Mouse (Mus musculus) limb, embryonic 13.5 days (tissue): ENCODE measurements around the gene Nup210. TPM values are rescaled to one million over a fixed set of nuclear protein-coding genes. Genes with fewer than 3 reads are reported as not detected.

Source experiments
- ATAC-seq: fragments of 200-750 bp; cut with Nextera tagmentation; 2 replicates; pipeline ENCODE4 v1.8.0; 2017; ENCODE audit warnings: low read depth, moderate number of reproducible peaks, moderate TSS enrichment; ENCODE audit not compliant: low FRiP score
- H3K27ac ChIP-seq: fragments of 300-500 bp; sonication (generic); 2 replicates; pipeline ENCODE4 v1.5.1; 2015; ENCODE audit warnings: inconsistent platforms, mild to moderate bottlenecking, moderate library complexity
- H3K27me3 ChIP-seq: fragments of 300-500 bp; sonication (generic); 2 replicates; pipeline ENCODE4 v1.6.1; 2015; ENCODE audit warnings: mild to moderate bottlenecking, inconsistent platforms
- H3K36me3 ChIP-seq: fragments of 300-500 bp; sonication (generic); 2 replicates; pipeline ENCODE4 v1.6.1; 2015; ENCODE audit warnings: inconsistent platforms, mild to moderate bottlenecking, moderate library complexity
- H3K4me1 ChIP-seq: fragments of 300-500 bp; sonication (generic); 2 replicates; pipeline ENCODE4 v1.6.1; 2015; ENCODE audit warnings: inconsistent platforms
- H3K4me2 ChIP-seq: fragments of 300-500 bp; sonication (generic); replicated peaks from 2 replicates; pipeline ENCODE4 v1.6.1; 2015; ENCODE audit warnings: inconsistent platforms, mild to moderate bottlenecking, moderate library complexity
- H3K4me3 ChIP-seq: fragments of 300-500 bp; sonication (generic); 2 replicates; pipeline ENCODE4 v1.5.1; 2015; ENCODE audit warnings: moderate library complexity, mild to moderate bottlenecking, inconsistent platforms
- H3K9ac ChIP-seq: fragments of 300-500 bp; sonication (generic); 2 replicates; pipeline ENCODE4 v1.6.1; 2015; ENCODE audit warnings: mild to moderate bottlenecking, inconsistent platforms
- H3K9me3 ChIP-seq: fragments of 300-500 bp; sonication (generic); 2 replicates; pipeline ENCODE4 v1.6.1; 2016; ENCODE audit warnings: inconsistent platforms
- WGBS: fragments of 180-500 bp; shearing (Covaris S2); methylation state at CpG from one replicate; pipeline ENCODE4 v1.1.7; 2015; 5-methylcytosine and 5-hydroxymethylcytosine counted together
- polyA plus RNA-seq: library from polyadenylated mRNA; unstranded; fragments of >200 nt; fragmentation: Nextera tagmentation; extraction: Ambion mirVana; gene quantifications from 2 replicates; pipeline ENCODE4 v1.2.1, GENCODE M21; 2015

Gene Nup210
- 6.3 and 7.8 TPM in 2 replicates for polyA plus RNA-seq

GRCm38 (mm10) chr6:91116244-91117145 is at the start of gene Nup210:
Gene Nup210 (minus strand): TSS chr6:91116829.
- WGBS, result under 1% methylated on average over 79 of the region's 93 CpGs
- H3K9me3 ChIP-seq, result 0 out of 2 replicates have a peak, but pooled peaks cover 4% of the 10 kb centered on the region
- no peaks in the 10 kb centered on the region for H3K36me3 ChIP-seq
- H3K9ac ChIP-seq, result peak within 1 kb of the TSS; percentile 66
- peak within 1 kb of the TSS; percentile 99 for H3K4me2 ChIP-seq
- H3K27ac ChIP-seq, result no peak within 1 kb of the TSS
- H3K4me1 ChIP-seq, result peaks cover 13% of the 10 kb centered on the region
- ATAC-seq, result peak; percentile 96
- H3K4me3 ChIP-seq, result peak within 1 kb of the TSS; percentile 66
- peaks cover 31% of the 10 kb centered on the region for H3K27me3 ChIP-seq

- 41% methylated on average over 3 of the region's 3 CpGs for WGBS
- Histone ChIP-seq H3K36me3 (peaks cover 41% of the 10 kb centered on the region), H3K27me3 (no peaks in the 10 kb centered on the region), H3K9ac (no peak overlapping the region), H3K27ac (no peak overlapping the region), H3K4me3 (no peak overlapping the region), H3K4me1 (peaks cover 27% of the 10 kb centered on the region), H3K4me2 (no peak overlapping the region), H3K9me3 (no peaks in the 10 kb centered on the region)
- no peak for ATAC-seq
Observed at GRCm38 (mm10) chr6:91165210-91165609, 48.6 kb upstream of the Nup210 start.

GRCm38 (mm10) chr6:91164584-91164983 is 48.0 kb upstream of the Nup210 start:
- Histone ChIP-seq H3K4me1 (peaks cover 33% of the 10 kb centered on the region), H3K4me2 (no peak overlapping the region), H3K9me3 (no peaks in the 10 kb centered on the region), H3K27ac (0 out of 2 replicates have a peak overlapping the region, but pooled peaks have one; percentile 28), H3K4me3 (no peak overlapping the region), H3K9ac (no peak overlapping the region; the same call in 1 of the 2 replicates), H3K36me3 (peaks cover 37% of the 10 kb centered on the region), H3K27me3 (no peaks in the 10 kb centered on the region)
- 64% methylated on average over 2 of the region's 2 CpGs for WGBS
- ATAC-seq, result no peak

- Histone ChIP-seq H3K4me1 (peaks cover 45% of the 10 kb centered on the region), H3K9ac (no peak overlapping the region), H3K27me3 (no peaks in the 10 kb centered on the region), H3K4me2 (no peak overlapping the region), H3K9me3 (no peaks in the 10 kb centered on the region), H3K36me3 (peaks cover 26% of the 10 kb centered on the region), H3K27ac (no peak overlapping the region), H3K4me3 (no peak overlapping the region)
- WGBS, result 74% methylated on average over 5 of the region's 5 CpGs
- ATAC-seq, result no peak
Observed at GRCm38 (mm10) chr6:91163195-91163911, 46.7 kb upstream of the Nup210 start.

- Histone ChIP-seq H3K9me3 (no peaks in the 10 kb centered on the region), H3K9ac (no peak overlapping the region), H3K27me3 (no peaks in the 10 kb centered on the region), H3K4me3 (no peak overlapping the region), H3K27ac (no peak overlapping the region), H3K4me1 (peaks cover 55% of the 10 kb centered on the region), H3K4me2 (no peak overlapping the region), H3K36me3 (peaks cover 16% of the 10 kb centered on the region)
- no peak for ATAC-seq
- WGBS, result 83% methylated on average over 5 of the region's 5 CpGs
Observed at GRCm38 (mm10) chr6:91162314-91162713, 45.7 kb upstream of the Nup210 start.

GRCm38 (mm10) chr6:91161506-91162235 is 45.0 kb upstream of the Nup210 start:
- Histone ChIP-seq H3K4me3 (no peak overlapping the region), H3K4me1 (peaks cover 61% of the 10 kb centered on the region), H3K9ac (no peak overlapping the region), H3K36me3 (peaks cover 13% of the 10 kb centered on the region), H3K27me3 (no peaks in the 10 kb centered on the region), H3K9me3 (no peaks in the 10 kb centered on the region), H3K4me2 (no peak overlapping the region), H3K27ac (no peak overlapping the region)
- 66% methylated on average over 6 of the region's 6 CpGs for WGBS
- ATAC-seq, result no peak

- H3K9me3 ChIP-seq, result no peaks in the 10 kb centered on the region
- no peak overlapping the region for H3K9ac ChIP-seq
- peaks cover 6% of the 10 kb centered on the region for H3K36me3 ChIP-seq
- peak overlapping the region; percentile 36; the same call in 1 of the 2 replicates for H3K4me2 ChIP-seq
- no peak overlapping the region for H3K4me3 ChIP-seq
- no peaks in the 10 kb centered on the region for H3K27me3 ChIP-seq
- H3K27ac ChIP-seq, result peak overlapping the region; percentile 10; the same call in 1 of the 2 replicates
- WGBS, result 50% methylated on average over 2 of the region's 2 CpGs
- H3K4me1 ChIP-seq, result peaks cover 67% of the 10 kb centered on the region
- ATAC-seq, result no peak
Observed at GRCm38 (mm10) chr6:91160976-91161375, 44.3 kb upstream of the Nup210 start.

- H3K4me1 ChIP-seq, result peaks cover 68% of the 10 kb centered on the region
- H3K9me3 ChIP-seq, result no peaks in the 10 kb centered on the region
- 0 out of 2 replicates have a peak overlapping the region, but pooled peaks have one; percentile 25 for H3K9ac ChIP-seq
- no peak for ATAC-seq
- peak overlapping the region; percentile 69 for H3K27ac ChIP-seq
- peak overlapping the region; percentile 36 for H3K4me2 ChIP-seq
- H3K4me3 ChIP-seq, result no peak overlapping the region
- no peaks in the 10 kb centered on the region for H3K27me3 ChIP-seq
- 24% methylated on average over 3 of the region's 3 CpGs for WGBS
- peaks cover 4% of the 10 kb centered on the region for H3K36me3 ChIP-seq
Observed at GRCm38 (mm10) chr6:91160399-91160798, 43.8 kb upstream of the Nup210 start.

GRCm38 (mm10) chr6:91159047-91159446 is 42.4 kb upstream of the Nup210 start:
- Histone ChIP-seq H3K27me3 (no peaks in the 10 kb centered on the region), H3K27ac (peak overlapping the region; percentile 39; the same call in 1 of the 2 replicates), H3K9ac (peak overlapping the region; percentile 54), H3K4me3 (peak overlapping the region; percentile 16; the same call in 1 of the 2 replicates), H3K4me1 (peaks cover 66% of the 10 kb centered on the region), H3K4me2 (peak overlapping the region; percentile 77), H3K36me3 (peaks cover 4% of the 10 kb centered on the region), H3K9me3 (no peaks in the 10 kb centered on the region)
- 78% methylated on average over 9 of the region's 9 CpGs for WGBS
- ATAC-seq, result no peak

- Histone ChIP-seq H3K9me3 (no peaks in the 10 kb centered on the region), H3K4me1 (peaks cover 76% of the 10 kb centered on the region), H3K27me3 (no peaks in the 10 kb centered on the region), H3K36me3 (peaks cover under 1% of the 10 kb centered on the region; the same call in 1 of the 2 replicates), H3K4me3 (peak overlapping the region; percentile 67), H3K9ac (peak overlapping the region; percentile 81), H3K27ac (peak overlapping the region; percentile 90), H3K4me2 (peak overlapping the region; percentile 77)
- no peak for ATAC-seq
- 23% methylated on average over 6 of the region's 6 CpGs for WGBS
Observed at GRCm38 (mm10) chr6:91157237-91157570, 40.6 kb upstream of the Nup210 start.

GRCm38 (mm10) chr6:91156554-91157236 is 40.1 kb upstream of the Nup210 start, which contains the start of gene Hdac11:
Gene Hdac11 (plus strand): TSS chr6:91156665.
- Histone ChIP-seq H3K9ac (peak within 1 kb of the TSS; percentile 81), H3K36me3 (no peaks in the 10 kb centered on the region; the same call in 1 of the 2 replicates), H3K27me3 (no peaks in the 10 kb centered on the region), H3K27ac (peak within 1 kb of the TSS; percentile 90), H3K9me3 (no peaks in the 10 kb centered on the region), H3K4me1 (peaks cover 71% of the 10 kb centered on the region), H3K4me2 (peak within 1 kb of the TSS; percentile 77), H3K4me3 (peak within 1 kb of the TSS; percentile 67)
- peak; percentile 94 for ATAC-seq
- WGBS, result under 1% methylated on average over 37 of the region's 42 CpGs
